Mouse (Mus musculus) ES-E14 (cell line): ENCODE measurements at regions not wholly inside any gene's neighbourhood (a gene's known extent, or its start where the extent isn't known, plus 50 kb on each side); places are given as distances from the start of the nearest gene placed in this dataset.

Experiments used
- DNase-seq: peaks from one replicate; pipeline ENCODE4 v3.0.0-alpha.2; 2013; ENCODE audit warnings: low read depth, low spot score
- H3K27ac ChIP-seq: 2 replicates; pipeline ENCODE4 v1.5.1; 2012; ENCODE audit warnings: low read depth, mild to moderate bottlenecking, low read length, moderate library complexity, mixed read lengths; ENCODE audit not compliant: poor library complexity, insufficient read depth, severe bottlenecking
- H3K36me3 ChIP-seq: 2 replicates; pipeline ENCODE4 v1.6.1; 2012; ENCODE audit warnings: mild to moderate bottlenecking, low read length, moderate library complexity, mixed read lengths; ENCODE audit not compliant: control insufficient read depth, poor library complexity, insufficient read depth, severe bottlenecking
- H3K4me1 ChIP-seq, 2 experiments: fragments of 150-350 bp in 1 of 2; sonication (generic) in 1 of 2; 2 replicates each; pipeline ENCODE4 v1.6.1; 2012; ENCODE audit warnings: low read length in 2 of 2, mild to moderate bottlenecking in 1 of 2, mixed read lengths in 1 of 2; ENCODE audit not compliant: control insufficient read depth in 2 of 2, insufficient read depth in 2 of 2, poor library complexity in 1 of 2
- H3K4me3 ChIP-seq, 2 experiments: fragments of 150-350 bp in 1 of 2; sonication (generic) in 1 of 2; 2 replicates each; pipeline ENCODE4 v1.5.1; 2012; ENCODE audit warnings: low read length in 2 of 2, low read depth in 1 of 2, mild to moderate bottlenecking in 1 of 2, mixed read lengths in 1 of 2; ENCODE audit not compliant: insufficient read depth in 1 of 2, poor library complexity in 1 of 2, severe bottlenecking in 1 of 2
- H3K9ac ChIP-seq: 2 replicates; pipeline ENCODE4 v1.6.1; 2012; ENCODE audit warnings: low read depth, mild to moderate bottlenecking, low read length, mixed read lengths; ENCODE audit not compliant: poor library complexity, insufficient read depth, severe bottlenecking
- H3K9me3 ChIP-seq: fragments of 150-350 bp; sonication (generic); 2 replicates; pipeline ENCODE4 v1.6.1; 2012; ENCODE audit warnings: low read depth, mild to moderate bottlenecking, low read length; ENCODE audit not compliant: control insufficient read depth, insufficient read depth
- CHD2 ChIP-seq: IDR thresholded peaks from 2 replicates; pipeline ENCODE4 v1.6.1; 2014; ENCODE audit warnings: mild to moderate bottlenecking, low read depth, low read length, inconsistent platforms
- HCFC1 ChIP-seq: IDR thresholded peaks from 2 replicates; pipeline ENCODE4 v1.6.1; 2012; ENCODE audit warnings: low read length, inconsistent platforms, borderline replicate concordance; ENCODE audit not compliant: insufficient read depth
- MAFK ChIP-seq: IDR thresholded peaks from 2 replicates; pipeline ENCODE4 v1.6.1; 2014; ENCODE audit warnings: mild to moderate bottlenecking, low read depth, low read length, inconsistent platforms; ENCODE audit not compliant: insufficient read depth
- ZC3H11A ChIP-seq: IDR thresholded peaks from 2 replicates; pipeline ENCODE4 v1.6.1; 2012; ENCODE audit warnings: low read depth, mild to moderate bottlenecking, inconsistent platforms, low read length, borderline replicate concordance
- ZNF384 ChIP-seq: IDR thresholded peaks from 2 replicates; pipeline ENCODE4 v1.6.1; 2012; ENCODE audit warnings: low read depth, low read length, inconsistent platforms
- in situ Hi-C, 2 experiments: fragments of 600-800 bp; cut with MboI; formaldehyde crosslinking; loops; one replicate each; pipeline ENCODE4 v1.15.1; 2025; ENCODE audit warnings: low sequenced_read_pairs in 2 of 2, inconsistent platforms in 1 of 2; ENCODE audit not compliant: unreplicated experiment in 2 of 2

DNA sequence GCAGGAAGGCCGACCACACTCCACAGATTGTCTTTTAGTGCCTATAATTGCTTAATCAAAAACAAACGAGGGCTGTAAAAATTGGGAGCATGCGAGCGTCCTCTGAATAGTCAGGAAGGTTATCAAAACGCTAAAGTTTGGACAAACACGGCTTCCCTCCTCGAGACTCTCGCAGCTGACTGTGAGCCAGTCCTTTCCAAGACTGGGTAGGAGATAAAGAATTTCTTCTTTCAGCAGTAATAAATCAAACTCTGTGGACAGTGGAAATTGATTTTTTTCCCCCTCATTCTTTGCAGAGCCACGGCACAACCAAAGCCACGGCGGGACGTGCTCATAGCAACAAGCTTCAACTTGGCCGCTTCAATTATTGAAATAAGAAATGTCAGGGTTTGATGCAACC lies 119.7 kb upstream of the Kazn start:
- Histone ChIP-seq H3K4me3 (no peak overlapping the region), H3K27ac (no peak overlapping the region), H3K9me3 (no peaks in the 10 kb centered on the region), H3K9ac (no peak overlapping the region), H3K4me1 (peaks cover 0 to 7% of the 10 kb centered on the region in 2 experiments; a peak in 1 of 4 replicates), H3K36me3 (no peaks in the 10 kb centered on the region)
- no peak for DNase-seq
- in situ Hi-C loops: no loop called here
- TF ChIP-seq HCFC1 (no peak), ZNF384 (no peak), MAFK (no peak), ZC3H11A (no peak), CHD2 (no peak)

DNA sequence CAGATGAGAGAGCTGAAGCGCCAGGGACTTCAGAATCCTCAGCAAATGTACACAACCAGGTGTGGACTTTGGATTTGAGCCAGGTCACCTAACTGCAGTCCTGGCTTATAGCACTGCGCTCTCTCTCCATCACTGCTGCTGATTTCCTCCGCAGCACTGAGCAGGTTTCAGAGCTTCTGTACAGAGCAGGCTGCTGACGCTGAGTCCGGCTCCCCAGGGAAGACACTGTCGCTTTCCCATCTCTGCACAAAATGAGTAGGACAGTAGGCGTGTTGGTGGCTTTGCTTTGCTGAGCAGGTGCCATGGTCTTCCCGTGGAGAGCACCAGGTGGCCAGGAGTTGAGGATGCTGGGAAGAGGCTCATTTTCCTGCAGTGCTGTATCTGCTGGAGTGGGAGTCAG lies 116.2 kb upstream of the Kazn start:
- in situ Hi-C loops: no loop called here
- Histone ChIP-seq H3K4me1 (no peaks in the 10 kb centered on the region), H3K36me3 (no peaks in the 10 kb centered on the region), H3K4me3 (no peak overlapping the region), H3K9ac (no peak overlapping the region), H3K9me3 (no peaks in the 10 kb centered on the region), H3K27ac (no peak overlapping the region)
- DNase-seq: no peak
- no peak for TF ChIP-seq CHD2
- no peak for TF ChIP-seq MAFK
- TF ChIP-seq ZNF384: no peak
- no peak for TF ChIP-seq HCFC1
- TF ChIP-seq ZC3H11A: no peak

DNA sequence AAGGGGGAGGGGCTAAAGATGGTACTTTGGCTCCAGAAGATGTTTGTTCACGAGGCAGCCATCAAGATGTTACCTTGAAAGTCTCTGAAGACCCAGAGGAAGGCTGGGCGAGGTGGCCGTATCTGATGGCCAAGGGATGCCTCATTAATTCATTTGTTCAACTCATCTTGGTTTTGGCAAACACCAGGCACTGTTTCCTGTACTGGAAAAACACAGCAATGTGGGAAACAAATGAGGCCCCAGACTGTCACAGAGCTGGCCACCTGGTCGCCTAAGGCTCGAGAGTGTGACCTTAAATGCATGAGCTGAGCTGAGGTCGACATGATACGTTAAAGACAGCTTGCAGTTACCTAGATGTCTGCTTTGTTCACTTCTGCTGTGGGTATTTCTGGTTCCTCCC lies 114.3 kb upstream of the Kazn start:
- DNase-seq: no peak
- H3K27ac ChIP-seq: no peak overlapping the region
- H3K9ac ChIP-seq: no peak overlapping the region
- no peaks in the 10 kb centered on the region for H3K4me1 ChIP-seq
- H3K9me3 ChIP-seq: no peaks in the 10 kb centered on the region
- no peaks in the 10 kb centered on the region for H3K36me3 ChIP-seq
- H3K4me3 ChIP-seq: no peak overlapping the region
- in situ Hi-C loops: no loop called here
- TF ChIP-seq ZNF384 (no peak), MAFK (no peak), CHD2 (no peak), ZC3H11A (no peak), HCFC1 (no peak)

DNA sequence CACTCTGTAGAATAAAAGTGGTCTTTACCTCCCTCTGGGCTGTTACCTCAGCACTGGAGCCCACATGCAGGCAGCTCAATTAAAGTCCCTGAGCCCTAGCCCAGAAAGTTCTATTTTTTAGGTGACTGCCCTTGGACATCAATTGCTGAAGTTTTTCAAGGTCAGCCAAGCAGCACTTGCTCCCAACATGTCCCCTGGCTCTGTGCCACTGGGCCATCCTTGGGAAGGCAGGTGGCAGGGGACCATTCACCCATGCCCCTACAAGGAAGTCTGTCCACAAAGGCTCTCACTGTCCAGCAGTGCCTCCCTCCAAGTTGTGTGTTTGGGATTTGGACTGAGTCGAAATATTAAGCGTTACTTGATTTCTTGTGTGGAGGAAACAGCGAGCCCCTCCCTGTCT lies 112.6 kb upstream of the Kazn start:
- no peak overlapping the region for H3K9ac ChIP-seq
- no peaks in the 10 kb centered on the region for H3K4me1 ChIP-seq
- no peak for DNase-seq
- TF ChIP-seq MAFK (no peak), HCFC1 (no peak), CHD2 (no peak), ZC3H11A (no peak), ZNF384 (no peak)
- in situ Hi-C loops: no loop called here
- H3K36me3 ChIP-seq: no peaks in the 10 kb centered on the region
- H3K27ac ChIP-seq: no peak overlapping the region
- no peaks in the 10 kb centered on the region for H3K9me3 ChIP-seq
- no peak overlapping the region for H3K4me3 ChIP-seq

DNA sequence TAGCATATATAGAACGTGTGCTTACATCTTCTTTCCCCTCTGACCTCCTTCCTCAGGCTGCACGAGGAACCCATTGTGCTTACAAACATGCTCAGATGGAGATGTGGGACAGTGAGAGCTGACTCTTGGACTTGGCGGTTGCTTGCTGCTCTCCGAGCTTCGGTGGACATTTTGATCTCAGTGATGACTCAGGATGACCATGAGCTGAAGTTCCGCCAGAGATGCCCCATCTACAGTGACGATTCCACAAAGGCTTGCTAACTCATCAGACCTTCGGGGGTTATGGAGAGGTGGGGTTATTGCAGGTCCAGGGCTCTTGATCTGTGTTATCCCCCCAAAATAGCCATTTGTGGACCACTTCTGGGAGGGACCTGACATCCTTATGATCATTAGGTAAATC lies 111.8 kb upstream of the Kazn start:
- no peak for TF ChIP-seq HCFC1
- no peak for TF ChIP-seq ZNF384
- no peak for TF ChIP-seq ZC3H11A
- TF ChIP-seq CHD2: no peak
- no peak for TF ChIP-seq MAFK
- H3K27ac ChIP-seq: no peak overlapping the region
- no peaks in the 10 kb centered on the region for H3K36me3 ChIP-seq
- H3K4me1 ChIP-seq: no peaks in the 10 kb centered on the region
- in situ Hi-C loops: no loop called here
- no peak overlapping the region for H3K4me3 ChIP-seq
- no peak overlapping the region for H3K9ac ChIP-seq
- H3K9me3 ChIP-seq: no peaks in the 10 kb centered on the region
- DNase-seq: no peak
